Mouse (Mus musculus) left cerebral cortex, postnatal 14 days (tissue): ENCODE results near the gene Gm5591. TPM values are rescaled to one million over a fixed set of nuclear protein-coding genes. Genes with fewer than 3 reads are reported as not detected.
"Not testable (repeated sequence)": the region's sequence is repeated elsewhere in the genome, so short reads cannot be mapped to it uniquely, and the experiment has no call there.

ENCODE experiments used
- DNase-seq, 2 experiments: peaks; one replicate each; pipeline ENCODE4 v3.0.0; 2021 to 2022; ENCODE audit warnings: low spot score in 2 of 2, mixed read lengths in 1 of 2
- intact Hi-C: fragments of 180-260 bp; cut with DNase I; formaldehyde crosslinking; loops from one replicate; pipeline ENCODE4 v1.15.1; 2025
- long read RNA-seq, 2 experiments: library from polyadenylated mRNA; stranded (forward); transcript quantifications; one replicate each; pipeline ENCODE4 v2.0.0; 2021
- total RNA-seq, 2 experiments: library from RNA; stranded (reverse); gene quantifications; 2 replicates each; pipeline ENCODE4 v1.2.3; 2021

Gene Gm5591
- total RNA-seq: not detected
- long read RNA-seq, experiment 1: 0 reads
- long read RNA-seq, experiment 2: 0 reads

DNA sequence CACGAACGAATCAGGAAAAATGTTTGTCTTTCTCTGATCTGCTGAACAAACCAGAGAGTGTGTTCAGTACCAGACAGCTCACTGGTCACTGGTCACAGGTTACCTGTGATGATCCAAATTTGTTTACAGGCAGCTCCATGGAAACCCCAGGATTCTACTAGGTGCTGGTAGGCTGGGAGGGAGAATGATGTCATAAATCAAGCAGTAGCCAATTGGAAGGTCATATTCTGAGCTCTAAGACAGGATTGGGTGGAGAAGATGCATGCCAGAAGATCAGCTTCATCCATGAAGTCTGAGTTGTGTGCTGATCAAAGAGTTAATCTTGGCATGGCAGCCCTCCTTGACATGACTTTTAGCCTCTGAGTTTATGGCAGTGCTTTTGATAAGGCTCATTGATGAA, at the start of gene Gm5591:
Gene Gm5591, minus strand, starts transcription at position 101 of the 400 bp plus-strand sequence.
- intact Hi-C loops, DNase-seq: not testable (repeated sequence)

DNA sequence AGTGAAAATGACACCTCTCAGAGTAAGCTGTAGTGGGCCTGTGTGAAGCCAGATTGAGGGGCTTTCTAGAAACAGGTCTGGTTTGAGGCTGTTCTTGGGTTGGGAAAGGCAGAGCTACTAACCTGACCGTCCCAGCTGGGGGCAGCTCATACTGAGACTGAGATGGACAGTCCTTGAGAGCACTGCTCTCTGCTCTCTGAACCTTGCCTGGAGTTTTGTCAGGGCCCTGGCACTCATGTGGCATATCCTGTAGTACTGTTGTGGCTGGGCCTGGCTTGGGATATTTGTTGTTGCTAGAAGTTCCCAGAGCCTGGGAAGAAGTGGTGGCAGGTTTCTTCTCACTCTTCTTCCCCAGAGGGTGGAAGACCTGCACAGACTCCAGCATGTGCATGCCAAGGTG, 39.5 kb downstream of the Gm5591 start:
- intact Hi-C loops, DNase-seq: not testable (repeated sequence)
